Mouse (Mus musculus): ENCODE data around the gene C1qa.

The C1qa gene

GRCm38 (mm10) chr4:136899154-136899553 is 551 bp upstream of the C1qa start:
- no peak for DNase-seq (ENCODE audit: low spot score)

GRCm38 (mm10) chr4:136898084-136898598 is 462 bp downstream of the C1qa start:
- DNase-seq (ENCODE audit: low spot score) = no peak

- no peak for DNase-seq (ENCODE audit: low spot score)
Observed at GRCm38 (mm10) chr4:136896461-136896860, 2.1 kb downstream of the C1qa start.

GRCm38 (mm10) chr4:136895861-136896260 is 2.7 kb downstream of the C1qa start:
- no peak for DNase-seq (ENCODE audit: low spot score)

GRCm38 (mm10) chr4:136894821-136895220 is 3.8 kb downstream of the C1qa start:
- no peak for DNase-seq (ENCODE audit: low spot score)

GRCm38 (mm10) chr4:136893691-136894543 is 4.7 kb downstream of the C1qa start:
- DNase-seq (ENCODE audit: low spot score) = no peak

- no peak for DNase-seq (ENCODE audit: low spot score)
Observed at GRCm38 (mm10) chr4:136892811-136893210, 5.8 kb downstream of the C1qa start, which contains the start of gene C1qc. C1qc (minus strand) TSS chr4:136893065.

- DNase-seq (ENCODE audit: low spot score) = no peak
Observed at GRCm38 (mm10) chr4:136892371-136892770, 6.2 kb downstream of the C1qa start.

- no peak for DNase-seq (ENCODE audit: low spot score)
Observed at GRCm38 (mm10) chr4:136891115-136891514, 7.5 kb downstream of the C1qa start.

GRCm38 (mm10) chr4:136889981-136890380 is 8.6 kb downstream of the C1qa start:
- DNase-seq (ENCODE audit: low spot score) = no peak

- no peak for DNase-seq (ENCODE audit: low spot score)
Observed at GRCm38 (mm10) chr4:136887714-136888113, 10.9 kb downstream of the C1qa start.

GRCm38 (mm10) chr4:136886101-136886500 is 12.5 kb downstream of the C1qa start, which contains the start of gene C1qb:
C1qb (minus strand) TSS chr4:136886187.
- no peak for DNase-seq (ENCODE audit: low spot score)

GRCm38 (mm10) chr4:136878601-136879000 is 20.0 kb downstream of the C1qa start:
- no peak for DNase-seq (ENCODE audit: low spot score)

GRCm38 (mm10) chr4:136878171-136878570 is 20.4 kb downstream of the C1qa start:
- DNase-seq (ENCODE audit: low spot score) = no peak

GRCm38 (mm10) chr4:136876971-136877370 is 21.6 kb downstream of the C1qa start:
- no peak for DNase-seq (ENCODE audit: low spot score)

- DNase-seq (ENCODE audit: low spot score) = no peak
Observed at GRCm38 (mm10) chr4:136875012-136875411, 23.6 kb downstream of the C1qa start.

GRCm38 (mm10) chr4:136868371-136868770 is 30.2 kb downstream of the C1qa start:
- DNase-seq (ENCODE audit: low spot score) = no peak

GRCm38 (mm10) chr4:136867690-136868345 is 30.8 kb downstream of the C1qa start:
- DNase-seq (ENCODE audit: low spot score) = no peak

- DNase-seq (ENCODE audit: low spot score) = no peak
Observed at GRCm38 (mm10) chr4:136865531-136865930, 33.1 kb downstream of the C1qa start.

GRCm38 (mm10) chr4:136864751-136865470 is 33.7 kb downstream of the C1qa start:
- DNase-seq (ENCODE audit: low spot score) = no peak

- no peak for DNase-seq (ENCODE audit: low spot score)
Observed at GRCm38 (mm10) chr4:136863517-136863916, 35.1 kb downstream of the C1qa start.

GRCm38 (mm10) chr4:136862411-136862810 is 36.2 kb downstream of the C1qa start:
- no peak for DNase-seq (ENCODE audit: low spot score)

All from urinary bladder, postnatal 10 days (tissue).